Mouse (Mus musculus): ENCODE measurements around the gene Tm2d1.
A peak's percentile ranks its signal among the peaks of the same experiment; 100 is the strongest.

The Tm2d1 gene

GRCm38 (mm10) chr4:98322223-98322622 lies 60.9 kb downstream of the Tm2d1 start:
- peak; percentile 85 for DNase-seq (ENCODE audit: low read depth, low spot score)

- peak; percentile 22 for DNase-seq (ENCODE audit: low read depth, low spot score)
Measured at GRCm38 (mm10) chr4:98321371-98322111, 61.6 kb downstream of the Tm2d1 start.

- DNase-seq (ENCODE audit: low read depth, low spot score), result no peak
Measured at GRCm38 (mm10) chr4:98318769-98319168, 64.3 kb downstream of the Tm2d1 start.

GRCm38 (mm10) chr4:98317149-98317548 lies 66.0 kb downstream of the Tm2d1 start:
- DNase-seq (ENCODE audit: low read depth, low spot score), result no peak
